Mouse (Mus musculus) ZHBTc4 (cell line): ENCODE results near the gene Cltb.

ENCODE experiments used
- DNase-seq: peaks from one replicate; pipeline ENCODE4 v3.0.0-alpha.2; 2011; ENCODE audit warnings: low read depth, low spot score

The Cltb gene

DNA sequence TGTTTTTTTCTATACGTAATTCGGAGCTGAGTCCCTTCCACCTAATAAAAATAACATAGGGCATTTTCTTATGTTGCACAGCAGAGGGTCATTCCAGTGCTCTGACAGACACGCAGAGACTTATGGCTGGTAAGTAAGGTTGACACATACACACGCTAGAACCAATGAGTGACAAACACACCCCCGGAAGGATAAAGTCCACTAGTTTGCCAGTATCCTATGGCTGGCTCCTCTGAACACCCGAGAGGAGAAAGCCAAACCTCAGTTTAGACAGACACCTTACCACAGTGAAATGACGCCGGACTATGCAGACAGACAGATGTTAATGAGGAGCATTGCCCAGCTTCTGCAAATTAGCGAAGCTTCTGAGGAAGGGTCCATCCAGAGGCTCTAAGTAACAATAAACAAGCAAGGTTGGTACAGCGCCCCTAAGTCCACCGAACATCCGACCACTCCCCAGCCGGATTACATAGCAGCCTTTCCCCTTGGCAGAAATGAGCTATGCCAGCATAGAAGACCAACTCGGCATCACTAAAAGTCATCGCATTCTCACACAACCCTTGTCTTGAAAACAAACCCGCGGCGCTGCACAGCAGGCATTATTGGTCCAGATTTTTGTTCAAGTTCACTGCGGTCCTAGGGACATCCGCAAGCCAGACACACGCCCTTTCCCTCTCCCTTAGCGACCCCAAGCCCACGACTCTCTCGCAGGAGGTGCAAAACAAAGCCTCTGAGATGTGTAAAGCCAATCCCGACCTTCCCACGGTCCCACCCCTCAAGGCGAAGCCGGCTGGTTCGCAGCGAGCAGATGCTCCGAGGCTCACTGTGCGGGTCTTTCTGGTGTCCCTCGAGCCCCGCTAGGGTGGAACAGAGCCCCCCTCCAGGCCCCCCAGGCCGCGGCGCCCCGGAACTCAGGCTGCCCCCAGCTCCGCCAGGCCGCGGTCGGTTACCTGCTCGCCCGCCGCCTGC lies 46.6 kb downstream of the Cltb start:
- DNase-seq: peak; percentile 45

DNA sequence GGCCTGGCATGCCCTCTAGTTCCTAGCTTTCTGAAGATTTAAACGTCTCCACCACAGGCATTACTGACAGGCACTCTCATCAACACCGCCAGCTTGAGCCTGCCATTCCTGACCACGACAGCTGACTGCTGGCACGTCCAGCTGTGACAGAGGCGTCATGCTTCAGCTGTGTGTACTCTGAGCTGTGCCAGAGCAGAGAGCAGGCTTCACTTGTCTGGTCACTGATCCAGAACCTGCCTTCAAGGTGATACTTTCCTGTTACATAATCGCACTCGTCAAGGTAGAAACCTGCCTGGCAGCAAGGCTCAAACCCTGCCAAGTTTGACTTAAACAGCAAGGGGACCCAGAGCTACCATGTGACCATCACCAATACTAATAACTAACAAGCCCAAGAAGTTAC lies 48.6 kb downstream of the Cltb start:
- no peak for DNase-seq

- no peak for DNase-seq
Measured at GRCm38 (mm10) chr13:54560608-54561007, 50.5 kb downstream of the Cltb start.

- DNase-seq: no peak
Measured at GRCm38 (mm10) chr13:54559656-54560055, 51.5 kb downstream of the Cltb start.

GRCm38 (mm10) chr13:54557652-54558051 lies 53.5 kb downstream of the Cltb start:
- DNase-seq: no peak

- DNase-seq: no peak
Measured at GRCm38 (mm10) chr13:54556796-54557195, 54.3 kb downstream of the Cltb start.

DNA sequence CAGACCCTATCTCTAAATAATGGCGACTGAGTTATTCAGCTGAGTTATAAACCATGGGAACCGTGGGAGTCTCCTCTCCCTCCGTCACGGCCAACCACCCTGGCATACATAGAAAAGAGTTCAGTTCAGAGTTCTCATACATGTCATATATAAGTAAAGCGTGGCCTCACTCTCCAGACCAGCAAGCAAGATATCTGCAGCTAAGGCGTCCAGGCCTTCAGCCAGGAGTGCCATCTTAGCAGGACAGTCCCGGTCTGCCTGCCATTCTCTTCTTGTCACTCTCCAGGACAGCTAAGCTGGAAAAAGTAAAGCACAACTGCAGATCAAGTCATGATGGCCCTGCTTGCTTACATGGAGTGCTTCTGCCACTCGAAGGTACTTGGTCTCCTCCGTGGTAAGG lies 55.0 kb downstream of the Cltb start:
- DNase-seq: no peak

DNA sequence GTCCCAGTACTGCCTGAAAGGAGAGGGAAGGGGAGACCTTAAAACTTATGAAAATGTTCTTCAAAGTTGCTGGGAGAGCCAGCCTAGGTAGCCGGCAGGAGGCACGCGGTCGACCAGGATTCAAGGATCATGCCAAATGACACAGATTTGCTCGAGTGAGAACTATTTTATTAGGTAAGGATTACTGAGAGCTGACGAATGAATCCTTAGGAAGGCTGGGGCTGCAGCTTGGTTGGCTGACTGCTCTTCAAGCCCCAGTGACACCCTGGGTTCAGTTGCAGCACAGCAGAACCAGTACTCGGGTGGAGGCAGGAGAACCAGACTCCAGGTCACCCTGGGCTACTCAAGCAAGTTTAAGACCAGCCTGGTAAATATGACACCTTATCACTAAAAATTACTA lies 63.1 kb downstream of the Cltb start:
- no peak for DNase-seq
